Mouse (Mus musculus) embryonic facial prominence, embryonic 14.5 days (tissue): ENCODE data around the gene Engase. TPM values are rescaled to one million over a fixed set of nuclear protein-coding genes. Genes with fewer than 3 reads are reported as not detected.

Source experiments
- ATAC-seq: fragments of 200-750 bp; cut with Nextera tagmentation; 2 replicates; pipeline ENCODE4 v1.8.0; 2017; ENCODE audit warnings: low read depth, moderate number of reproducible peaks, moderate TSS enrichment
- DNase-seq: peaks from one replicate; pipeline ENCODE4 v3.0.0-alpha.2; 2015; ENCODE audit warnings: low spot score
- H3K27ac ChIP-seq: fragments of 300-500 bp; sonication (generic); replicated peaks from 2 replicates; pipeline ENCODE4 v1.5.1; 2014; ENCODE audit warnings: low read depth, mild to moderate bottlenecking, low read length, moderate library complexity
- H3K27me3 ChIP-seq: fragments of 300-500 bp; sonication (generic); replicated peaks from 2 replicates; pipeline ENCODE4 v1.6.1; 2014; ENCODE audit warnings: low read length; ENCODE audit not compliant: control insufficient read depth, insufficient read depth
- H3K36me3 ChIP-seq: fragments of 300-500 bp; sonication (generic); 2 replicates; pipeline ENCODE4 v1.6.1; 2014; ENCODE audit warnings: low read length, mixed read lengths; ENCODE audit not compliant: control insufficient read depth, insufficient read depth
- H3K4me1 ChIP-seq: fragments of 300-500 bp; sonication (generic); 2 replicates; pipeline ENCODE4 v1.6.1; 2014; ENCODE audit warnings: antibody characterized with exemption, low read length; ENCODE audit not compliant: control insufficient read depth, insufficient read depth
- H3K4me2 ChIP-seq: fragments of 300-500 bp; sonication (generic); 2 replicates; pipeline ENCODE4 v1.6.1; 2014; ENCODE audit warnings: low read depth, mild to moderate bottlenecking, low read length, moderate library complexity, mixed read lengths
- H3K4me3 ChIP-seq: fragments of 300-500 bp; sonication (generic); 2 replicates; pipeline ENCODE4 v1.5.1; 2014; ENCODE audit warnings: low read depth, mild to moderate bottlenecking, low read length
- H3K9ac ChIP-seq: fragments of 300-500 bp; sonication (generic); 2 replicates; pipeline ENCODE4 v1.6.1; 2014; ENCODE audit warnings: low read depth, mild to moderate bottlenecking, low read length, moderate library complexity, mixed read lengths
- H3K9me3 ChIP-seq: fragments of 300-500 bp; sonication (generic); 2 replicates; pipeline ENCODE4 v1.6.1; 2016; ENCODE audit warnings: low read length; ENCODE audit not compliant: control insufficient read depth
- WGBS: fragments of 180-500 bp; shearing (Covaris S2); extraction: QIAGEN DNeasy Blood & Tissue Kit; methylation state at CpG from one replicate; pipeline ENCODE4 v1.1.7; 2014; 5-methylcytosine and 5-hydroxymethylcytosine counted together
- polyA plus RNA-seq: library from polyadenylated mRNA; unstranded; fragments of >200 nt; fragmentation: Nextera tagmentation; extraction: Ambion mirVana; gene quantifications from 2 replicates; pipeline ENCODE4 v1.2.1, GENCODE M21; 2014

The Engase gene
- polyA plus RNA-seq, 1 experiment from 2014 or later, result 6.0 TPM

GRCm38 (mm10) chr11:118467441-118468035 is 9.1 kb upstream of the Engase start:
- DNase-seq (no peak), ATAC-seq (no peak)
- peaks cover 7% of the 10 kb centered on the region; the same call in 1 of the 2 replicates for H3K4me1 ChIP-seq
- H3K9ac ChIP-seq, result no peak overlapping the region
- H3K9me3 ChIP-seq, result no peaks in the 10 kb centered on the region
- H3K4me2 ChIP-seq, result no peak overlapping the region
- no peak overlapping the region for H3K27ac ChIP-seq
- 58% methylated on average over 11 of the region's 11 CpGs for WGBS
- H3K4me3 ChIP-seq, result no peak overlapping the region
- no peaks in the 10 kb centered on the region for H3K27me3 ChIP-seq
- no peaks in the 10 kb centered on the region for H3K36me3 ChIP-seq

DNA sequence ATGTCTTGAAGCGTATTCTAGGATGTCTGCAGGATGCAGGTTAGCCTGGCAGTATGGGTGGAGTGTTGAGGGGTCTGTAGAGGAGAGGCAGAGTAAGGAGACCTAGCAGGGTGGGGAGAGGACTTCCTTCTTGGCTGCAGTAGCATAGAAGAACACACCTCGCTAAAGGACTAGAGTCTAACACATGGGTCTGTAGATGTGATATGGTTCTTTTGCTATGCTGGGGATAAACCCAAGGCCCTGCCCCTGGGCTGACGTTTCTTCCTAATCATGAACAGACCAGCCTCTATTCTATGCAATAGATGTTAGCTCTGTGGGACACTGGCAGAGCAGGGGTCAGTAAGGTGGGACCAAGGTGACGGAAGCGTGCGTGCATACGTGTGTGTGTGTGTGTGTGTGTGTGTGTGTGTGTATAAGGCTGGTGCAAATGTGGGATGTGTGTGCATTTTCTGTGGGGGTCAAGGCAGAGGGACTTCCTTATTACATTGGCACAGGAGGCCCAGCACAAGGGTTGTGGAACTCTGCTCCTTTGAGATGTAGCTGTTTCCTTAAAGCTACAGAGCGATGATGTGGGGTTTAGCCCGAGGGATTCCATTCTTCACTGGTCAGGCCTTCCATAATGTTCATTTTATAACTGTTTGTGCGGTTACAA is 7.0 kb upstream of the Engase start:
- Histone ChIP-seq H3K4me1 (peaks cover 7% of the 10 kb centered on the region; the same call in 1 of the 2 replicates), H3K36me3 (no peaks in the 10 kb centered on the region), H3K27me3 (no peaks in the 10 kb centered on the region), H3K9me3 (no peaks in the 10 kb centered on the region), H3K9ac (no peak overlapping the region), H3K4me2 (no peak overlapping the region), H3K27ac (peak overlapping the region; percentile 3; the same call in 1 of the 2 replicates), H3K4me3 (no peak overlapping the region)
- WGBS, result 73% methylated on average over 10 of the region's 10 CpGs
- DNase-seq, result no peak
- ATAC-seq, result no peak

DNA sequence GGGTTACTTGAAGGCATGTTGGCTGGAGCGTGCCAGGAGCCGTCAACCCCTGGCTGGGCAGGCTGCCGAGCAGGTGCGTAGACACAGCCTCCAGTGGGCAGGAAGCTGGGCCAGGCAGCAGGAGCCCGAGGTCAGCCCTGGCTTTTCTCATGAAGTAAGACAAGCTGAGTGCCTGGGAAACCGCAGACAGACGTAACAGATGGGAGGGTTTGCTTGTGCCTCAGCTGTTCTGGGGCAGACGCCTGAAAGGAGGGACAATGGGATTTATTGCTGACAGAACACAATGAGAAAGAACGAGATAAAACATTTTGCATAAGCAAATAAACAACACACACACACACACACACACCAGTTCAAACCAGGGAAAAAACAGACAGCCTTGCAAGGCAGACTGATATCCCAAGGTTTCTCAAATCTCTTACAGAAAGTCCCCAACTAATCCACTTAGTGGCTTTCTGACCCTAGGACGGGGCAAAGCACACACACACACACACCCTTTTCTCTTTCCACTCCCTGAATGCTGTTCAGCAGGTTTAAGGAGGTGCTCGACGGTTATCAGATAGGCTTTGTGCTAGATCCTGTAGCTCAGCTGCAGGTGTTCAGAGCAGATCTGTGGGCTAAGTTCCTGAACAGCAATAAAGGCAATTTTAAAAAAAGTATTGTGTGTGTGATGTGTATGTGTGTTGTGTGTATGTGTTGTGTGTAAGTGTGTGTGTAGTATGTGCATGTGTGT is 6.2 kb upstream of the Engase start:
- no peak overlapping the region for H3K4me3 ChIP-seq
- H3K4me2 ChIP-seq, result no peak overlapping the region
- peaks cover 7% of the 10 kb centered on the region; the same call in 1 of the 2 replicates for H3K4me1 ChIP-seq
- no peaks in the 10 kb centered on the region for H3K27me3 ChIP-seq
- no peaks in the 10 kb centered on the region for H3K9me3 ChIP-seq
- no peak overlapping the region for H3K9ac ChIP-seq
- DNase-seq (peak; percentile 88), ATAC-seq (peak; percentile 88)
- WGBS, result 20% methylated on average over 12 of the region's 12 CpGs
- no peaks in the 10 kb centered on the region for H3K36me3 ChIP-seq
- peak overlapping the region; percentile 3; the same call in 1 of the 2 replicates for H3K27ac ChIP-seq

DNA sequence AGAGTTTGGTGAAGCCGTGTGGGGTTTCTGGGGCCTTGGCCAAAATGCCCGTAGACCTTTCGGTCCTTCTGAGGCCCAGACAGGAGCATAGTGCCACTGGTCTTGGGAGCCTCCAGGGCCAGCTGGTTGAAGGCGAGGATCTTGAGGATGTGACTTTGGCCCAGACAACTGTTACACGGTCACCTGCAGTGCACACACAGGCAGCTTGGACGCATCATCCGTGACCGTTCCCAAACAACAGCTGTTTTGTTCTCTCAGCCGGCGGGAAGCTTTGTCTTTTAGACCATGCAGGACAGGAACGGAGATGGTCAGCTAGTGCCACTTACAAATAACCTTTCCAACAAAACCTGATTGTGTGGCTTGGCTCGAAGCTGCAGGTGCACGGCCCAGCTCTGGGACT is 5.0 kb upstream of the Engase start:
- WGBS, result 62% methylated on average over 13 of the region's 13 CpGs

DNA sequence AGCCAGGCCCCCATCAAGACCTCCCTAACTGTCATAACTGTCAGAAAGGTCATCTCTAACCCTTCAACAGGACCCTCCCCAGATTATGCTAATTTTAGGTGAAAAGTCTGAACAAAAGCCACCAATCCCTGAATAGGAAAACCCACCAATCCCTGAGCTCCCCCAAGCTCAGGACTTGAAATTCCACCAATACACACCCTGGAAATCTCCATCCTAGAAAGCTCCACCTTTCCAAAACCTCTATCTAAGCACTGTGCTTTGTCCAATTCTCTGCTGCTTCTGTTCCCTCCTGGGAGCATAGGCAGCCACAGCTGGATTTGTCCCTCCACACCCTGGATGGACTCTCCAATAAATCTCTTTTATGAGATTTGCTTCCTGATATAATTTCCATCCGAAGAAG is 3.5 kb upstream of the Engase start:
- ATAC-seq (no peak), DNase-seq (no peak)
- WGBS, result 76% methylated on average over 1 of the region's 1 CpGs
- H3K9me3 ChIP-seq, result no peaks in the 10 kb centered on the region
- peaks cover 12% of the 10 kb centered on the region; the same call in 1 of the 2 replicates for H3K4me1 ChIP-seq
- no peak overlapping the region for H3K4me2 ChIP-seq
- no peaks in the 10 kb centered on the region for H3K36me3 ChIP-seq
- H3K9ac ChIP-seq, result no peak overlapping the region
- H3K27me3 ChIP-seq, result no peaks in the 10 kb centered on the region
- H3K27ac ChIP-seq, result no peak overlapping the region
- no peak overlapping the region for H3K4me3 ChIP-seq

More for the DNA sequence above, 5.0 kb upstream of the Engase start:
- H3K9me3 ChIP-seq, result no peaks in the 10 kb centered on the region
- ATAC-seq, result no peak
- H3K4me1 ChIP-seq, result peaks cover 7% of the 10 kb centered on the region; the same call in 1 of the 2 replicates
- no peak overlapping the region for H3K4me2 ChIP-seq
- H3K36me3 ChIP-seq, result no peaks in the 10 kb centered on the region
- no peak overlapping the region for H3K4me3 ChIP-seq
- no peak overlapping the region for H3K9ac ChIP-seq
- no peak overlapping the region for H3K27ac ChIP-seq
- H3K27me3 ChIP-seq, result no peaks in the 10 kb centered on the region
- no peak for DNase-seq

DNA sequence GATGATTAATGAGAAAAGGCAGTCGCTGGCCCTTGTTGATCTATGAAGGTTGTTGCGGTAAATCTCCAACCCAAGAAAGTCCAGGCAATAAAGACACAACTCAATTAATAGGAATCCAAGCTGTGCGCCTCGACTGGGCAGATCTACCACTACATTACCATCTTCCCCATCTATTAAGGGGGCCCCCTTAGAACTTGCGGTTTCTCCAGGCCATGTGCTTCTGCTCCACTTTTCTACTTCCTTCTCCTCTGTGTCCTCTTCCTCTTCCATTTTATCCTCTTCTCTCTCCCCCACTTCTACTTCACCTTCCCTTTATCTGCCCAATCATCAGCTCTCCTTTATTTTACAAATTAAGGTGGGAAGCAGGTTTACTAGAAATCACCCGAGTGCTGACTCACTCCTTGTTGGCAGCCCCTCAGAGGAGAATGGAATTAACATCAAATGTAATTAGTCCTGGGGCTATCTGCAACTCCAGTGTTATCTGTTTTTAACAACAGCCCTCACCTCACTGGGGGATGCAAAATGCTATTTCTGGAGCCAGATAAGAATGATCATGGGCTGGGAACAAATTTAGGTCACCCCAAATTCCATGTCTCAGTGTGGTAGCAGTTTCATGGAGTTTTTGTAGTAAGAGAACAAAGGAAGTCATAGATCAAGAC is 2.7 kb upstream of the Engase start:
- DNase-seq (no peak), ATAC-seq (no peak)
- Histone ChIP-seq H3K9ac (no peak overlapping the region), H3K36me3 (no peaks in the 10 kb centered on the region), H3K4me3 (no peak overlapping the region), H3K9me3 (no peaks in the 10 kb centered on the region), H3K27me3 (no peaks in the 10 kb centered on the region), H3K4me1 (peaks cover 12% of the 10 kb centered on the region; the same call in 1 of the 2 replicates), H3K27ac (no peak overlapping the region), H3K4me2 (no peak overlapping the region)
- 79% methylated on average over 6 of the region's 6 CpGs for WGBS

DNA sequence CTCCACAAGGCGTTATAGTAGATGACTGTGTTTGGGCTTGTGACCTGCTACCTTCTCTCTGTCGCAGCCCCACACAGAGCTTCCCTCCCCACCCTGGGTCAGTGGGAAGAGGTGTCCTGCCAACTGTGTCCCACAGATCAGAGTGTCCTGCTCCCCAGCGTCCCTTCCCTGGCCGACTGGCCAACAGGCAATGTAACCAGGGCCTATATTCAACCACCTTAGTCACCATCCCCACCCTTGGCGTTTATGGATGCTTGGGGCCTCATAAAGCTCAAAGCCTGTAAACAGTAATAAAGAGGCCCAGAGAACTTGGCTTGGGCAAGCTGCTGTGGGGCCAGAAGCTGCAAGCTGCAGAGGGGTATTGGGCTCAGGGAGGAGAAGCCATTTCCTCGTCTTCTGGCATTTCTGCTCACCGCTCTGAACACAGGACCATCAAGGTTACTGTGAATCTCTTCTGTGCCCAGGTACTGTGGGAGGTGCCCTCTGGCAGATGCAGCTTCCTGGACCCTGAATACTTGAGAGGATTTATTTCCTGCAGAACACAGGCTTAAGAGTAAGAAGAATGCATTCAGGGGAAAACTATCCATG is 1.0 kb upstream of the Engase start:
- H3K4me3 ChIP-seq, result no peak overlapping the region
- 0 out of 2 replicates have a peak, but pooled peaks cover 9% of the 10 kb centered on the region for H3K36me3 ChIP-seq
- no peaks in the 10 kb centered on the region for H3K9me3 ChIP-seq
- H3K27ac ChIP-seq, result no peak overlapping the region
- 94% methylated on average over 7 of the region's 7 CpGs for WGBS
- H3K9ac ChIP-seq, result no peak overlapping the region
- no peak for DNase-seq
- no peaks in the 10 kb centered on the region for H3K27me3 ChIP-seq
- H3K4me1 ChIP-seq, result peaks cover 8% of the 10 kb centered on the region; the same call in 1 of the 2 replicates
- H3K4me2 ChIP-seq, result no peak overlapping the region
- ATAC-seq, result no peak

- DNase-seq (no peak), ATAC-seq (no peak)
- no peaks in the 10 kb centered on the region for H3K9me3 ChIP-seq
- 0 out of 2 replicates have a peak, but pooled peaks cover 5% of the 10 kb centered on the region for H3K4me1 ChIP-seq
- WGBS, result 71% methylated on average over 12 of the region's 12 CpGs
- H3K4me3 ChIP-seq, result no peak overlapping the region
- no peak overlapping the region for H3K9ac ChIP-seq
- H3K36me3 ChIP-seq, result 0 out of 2 replicates have a peak, but pooled peaks cover 9% of the 10 kb centered on the region
- no peak overlapping the region for H3K4me2 ChIP-seq
- H3K27ac ChIP-seq, result no peak overlapping the region
- no peaks in the 10 kb centered on the region for H3K27me3 ChIP-seq
Measured at GRCm38 (mm10) chr11:118479776-118480175, 3.1 kb downstream of the Engase start.
